Mouse (Mus musculus): ENCODE measurements at regions not wholly inside any gene's neighbourhood (a gene's known extent, or its start where the extent isn't known, plus 50 kb on each side); places are given as distances from the start of the nearest gene placed in this dataset.

DNA sequence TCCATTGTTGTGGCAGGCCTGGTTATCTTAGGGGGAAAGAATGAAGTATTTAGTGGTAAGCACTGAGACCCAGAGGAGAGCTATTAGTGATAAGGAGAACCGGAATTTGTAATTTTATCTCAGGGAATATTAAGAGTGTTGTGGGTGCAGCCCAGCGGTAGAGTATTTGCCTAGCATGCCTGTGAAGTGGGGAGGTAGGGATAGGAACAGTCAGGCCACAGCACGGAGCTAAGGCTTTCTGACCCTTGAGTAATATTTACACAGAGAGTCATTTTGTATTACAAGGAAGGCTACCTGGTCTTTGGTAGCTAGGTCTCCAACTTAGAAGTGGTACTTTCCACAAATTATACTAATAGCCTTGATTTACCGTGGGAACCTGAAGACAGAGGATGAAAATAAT lies 49.8 kb upstream of the Lrig2 start:
- TF ChIP-seq CTCF (IDR thresholded peaks at IDR 0.05; ENCODE audit: control insufficient read depth, insufficient read depth, insufficient replicate concordance, low read depth, low read length) (no peak), POLR2A (IDR thresholded peaks at IDR 0.05; ENCODE audit: control insufficient read depth, low read depth, low read length) (no peak)

All from testis, adult 2 months (tissue).